Mouse (Mus musculus) hindbrain, embryonic 12.5 days (tissue): ENCODE results near the gene Fsd2. TPM values are rescaled to one million over a fixed set of nuclear protein-coding genes. Genes with fewer than 3 reads are reported as not detected.
A peak's percentile ranks its signal among the peaks of the same experiment; 100 is the strongest.

Experiments used
- ATAC-seq: fragments of 200-750 bp; cut with Nextera tagmentation; 2 replicates; pipeline ENCODE4 v1.8.0; 2017; ENCODE audit warnings: moderate TSS enrichment; ENCODE audit not compliant: low FRiP score
- H3K27ac ChIP-seq: fragments of 300-500 bp; sonication (generic); 2 replicates; pipeline ENCODE4 v1.5.1; 2016; ENCODE audit warnings: mild to moderate bottlenecking
- H3K27me3 ChIP-seq: fragments of 300-500 bp; sonication (generic); 2 replicates; pipeline ENCODE4 v1.6.1; 2016; ENCODE audit warnings: mild to moderate bottlenecking
- H3K36me3 ChIP-seq: fragments of 300-500 bp; sonication (generic); 2 replicates; pipeline ENCODE4 v1.6.1; 2016; ENCODE audit warnings: mild to moderate bottlenecking
- H3K4me1 ChIP-seq: fragments of 300-500 bp; sonication (generic); 2 replicates; pipeline ENCODE4 v1.6.1; 2016
- H3K4me2 ChIP-seq: fragments of 300-500 bp; sonication (generic); replicated peaks from 2 replicates; pipeline ENCODE4 v1.6.1; 2016; ENCODE audit warnings: mild to moderate bottlenecking
- H3K4me3 ChIP-seq: fragments of 300-500 bp; sonication (generic); 2 replicates; pipeline ENCODE4 v1.5.1; 2016; ENCODE audit warnings: mild to moderate bottlenecking
- H3K9ac ChIP-seq: fragments of 300-500 bp; sonication (generic); 2 replicates; pipeline ENCODE4 v1.6.1; 2016; ENCODE audit warnings: mild to moderate bottlenecking, moderate library complexity
- H3K9me3 ChIP-seq: fragments of 300-500 bp; sonication (generic); replicated peaks from 2 replicates; pipeline ENCODE4 v1.6.1; 2016; ENCODE audit warnings: mild to moderate bottlenecking
- WGBS: fragments of 180-500 bp; shearing (Covaris S2); methylation state at CpG from one replicate; pipeline ENCODE4 v1.1.7; 2016; 5-methylcytosine and 5-hydroxymethylcytosine counted together
- microRNA counts: library from miRNA; unstranded; fragments of <30 nt; microRNA quantifications from one replicate; lab custom pipeline; 2017
- polyA plus RNA-seq: library from polyadenylated mRNA; unstranded; fragments of >200 nt; fragmentation: Nextera tagmentation; extraction: Ambion mirVana; gene quantifications from 2 replicates; pipeline ENCODE4 v1.2.1, GENCODE M21; 2016

Fsd2 gene
- polyA plus RNA-seq, 1 experiment from 2014 or later = 0.53 TPM

- H3K27me3 ChIP-seq = peaks cover 14% of the 10 kb centered on the region
- 39% methylated on average over 9 of the region's 9 CpGs for WGBS
- no peaks in the 10 kb centered on the region for H3K36me3 ChIP-seq
- peaks cover 26% of the 10 kb centered on the region for H3K4me1 ChIP-seq
- peak overlapping the region; percentile 60 for H3K4me2 ChIP-seq
- H3K4me3 ChIP-seq = peak overlapping the region; percentile 69
- no peak for ATAC-seq
- no peaks in the 10 kb centered on the region for H3K9me3 ChIP-seq
- peak overlapping the region; percentile 82 for H3K9ac ChIP-seq
- peak overlapping the region; percentile 96; the same call in 1 of the 2 replicates for H3K27ac ChIP-seq
Observed at GRCm38 (mm10) chr7:81492628-81493027, 74.1 kb downstream of the Fsd2 start.

- Histone ChIP-seq H3K27me3 (peaks cover 2% of the 10 kb centered on the region; the same call in 1 of the 2 replicates), H3K9ac (0 out of 2 replicates have a peak overlapping the region, but pooled peaks have one; percentile 19), H3K36me3 (peaks cover under 1% of the 10 kb centered on the region; the same call in 1 of the 2 replicates), H3K4me3 (no peak overlapping the region), H3K4me1 (peaks cover 21% of the 10 kb centered on the region), H3K9me3 (no peaks in the 10 kb centered on the region), H3K4me2 (no peak overlapping the region), H3K27ac (no peak overlapping the region)
- no peak for ATAC-seq
- 6% methylated on average over 9 of the region's 9 CpGs for WGBS
Observed at GRCm38 (mm10) chr7:81489649-81490048, 77.1 kb downstream of the Fsd2 start.

MicroRNAs encoded within 50 kb of the gene (microRNA counts, 519-probe panel; counts per million panel counts)
- microRNA mmu-miR-1839-3p (lab: Ali Mortazavi, UCI) (470 counts per million, percentile 58 among the panel's probes with 10 or more counts), microRNA mmu-miR-1839-5p (lab: Ali Mortazavi, UCI) (3,565 counts per million, percentile 76 among the panel's probes with 10 or more counts)

Other genes with a start within 250 kb of the Fsd2 start
- 779 and 914 TPM in 2 replicates for gene Rps17, start 221.7 kb downstream of the Fsd2 start, polyA plus RNA-seq
- 2.5 and 2.9 TPM in 2 replicates for gene Cpeb1, start 111.5 kb downstream of the Fsd2 start, polyA plus RNA-seq
- 73.3 and 75.0 TPM in 2 replicates for gene Ap3b2, start 73.0 kb downstream of the Fsd2 start, polyA plus RNA-seq
- not detected in 2 replicates for gene BC048679, start 68.7 kb downstream of the Fsd2 start, polyA plus RNA-seq
- gene Whamm, start 4.3 kb upstream of the Fsd2 start, polyA plus RNA-seq = 7.8 and 7.9 TPM in 2 replicates
- gene Homer2, start 140.6 kb upstream of the Fsd2 start, polyA plus RNA-seq = 29.3 and 34.8 TPM in 2 replicates
- 117 and 125 TPM in 2 replicates for gene Ramac, start 196.0 kb upstream of the Fsd2 start, polyA plus RNA-seq
- 43.2 and 44.6 TPM in 2 replicates for gene 3110040N11Rik, start 222.5 kb upstream of the Fsd2 start, polyA plus RNA-seq